Mouse (Mus musculus) thymus, adult 2 months (tissue): Measurements from ENCODE around the gene Myo5a. TPM values are rescaled to one million over a fixed set of nuclear protein-coding genes. Genes with fewer than 3 reads are reported as not detected.

Experiments
- DNase-seq: peaks from one replicate; pipeline ENCODE4 v3.0.0; 2021
- H3K27ac ChIP-seq: fragments of 200-500 bp; 2 replicates; pipeline ENCODE4 v1.5.1; 2012; ENCODE audit warnings: low read length, control low read depth; ENCODE audit not compliant: control insufficient read depth, insufficient read depth
- H3K27me3 ChIP-seq: fragments of 200-500 bp; 2 replicates; pipeline ENCODE4 v1.6.1; 2012; ENCODE audit warnings: mild to moderate bottlenecking, low read length, moderate library complexity, mixed read lengths; ENCODE audit not compliant: control insufficient read depth, insufficient read depth
- H3K36me3 ChIP-seq: fragments of 200-500 bp; 2 replicates; pipeline ENCODE4 v1.6.1; 2012; ENCODE audit warnings: mild to moderate bottlenecking, low read length, moderate library complexity; ENCODE audit not compliant: control insufficient read depth, insufficient read depth
- H3K4me1 ChIP-seq: fragments of 200-500 bp; replicated peaks from 2 replicates; pipeline ENCODE4 v1.6.1; 2012; ENCODE audit warnings: low read length; ENCODE audit not compliant: control insufficient read depth, insufficient read depth
- H3K4me3 ChIP-seq: fragments of 200-500 bp; 2 replicates; pipeline ENCODE4 v1.5.1; 2012; ENCODE audit warnings: mild to moderate bottlenecking, low read length, control low read depth, moderate library complexity; ENCODE audit not compliant: control insufficient read depth, insufficient read depth
- CTCF ChIP-seq: fragments of 200-500 bp; IDR thresholded peaks from 2 replicates; pipeline ENCODE4 v1.5.1; 2012; ENCODE audit warnings: mild to moderate bottlenecking, control low read depth, low read length, moderate library complexity, borderline replicate concordance; ENCODE audit not compliant: control insufficient read depth, poor library complexity, insufficient read depth; ENCODE audit errors: extremely low read depth
- POLR2A ChIP-seq: fragments of 200-500 bp; IDR thresholded peaks from 2 replicates; pipeline ENCODE4 v1.6.1; 2012; ENCODE audit warnings: mild to moderate bottlenecking, low read length, control low read depth, moderate library complexity; ENCODE audit not compliant: control insufficient read depth, poor library complexity, insufficient read depth; ENCODE audit errors: extremely low read depth
- WGBS: fragments of 180-500 bp; shearing (Covaris S2); methylation state at CpG from one replicate; pipeline ENCODE4 v1.1.7; 2018; 5-methylcytosine and 5-hydroxymethylcytosine counted together
- polyA plus RNA-seq: library from polyadenylated mRNA; depleted of rRNA; stranded (reverse); fragments of >200 nt; gene quantifications from 2 replicates; pipeline ENCODE4 v1.2.3, GENCODE M21; 2012

Myo5a gene
- polyA plus RNA-seq, 1 experiment, result 8.3 TPM

GRCm38 (mm10) chr9:75124201-75124721, 53.4 kb downstream of the Myo5a start:
- Histone ChIP-seq H3K27me3 (no peaks in the 10 kb centered on the region), H3K36me3 (no peaks in the 10 kb centered on the region), H3K4me3 (no peak overlapping the region), H3K27ac (no peak overlapping the region), H3K4me1 (no peaks in the 10 kb centered on the region)
- DNase-seq, result no peak
- TF ChIP-seq POLR2A (no peak), CTCF (no peak)
- 82% methylated on average over 6 of the region's 6 CpGs for WGBS

GRCm38 (mm10) chr9:75130553-75130952, 59.7 kb downstream of the Myo5a start:
- H3K36me3 ChIP-seq, result no peaks in the 10 kb centered on the region
- TF ChIP-seq CTCF (no peak), POLR2A (no peak)
- no peaks in the 10 kb centered on the region for H3K4me1 ChIP-seq
- DNase-seq, result no peak
- H3K4me3 ChIP-seq, result no peak overlapping the region
- no peak overlapping the region for H3K27ac ChIP-seq
- WGBS, result 86% methylated on average over 2 of the region's 2 CpGs
- no peaks in the 10 kb centered on the region for H3K27me3 ChIP-seq

DNA sequence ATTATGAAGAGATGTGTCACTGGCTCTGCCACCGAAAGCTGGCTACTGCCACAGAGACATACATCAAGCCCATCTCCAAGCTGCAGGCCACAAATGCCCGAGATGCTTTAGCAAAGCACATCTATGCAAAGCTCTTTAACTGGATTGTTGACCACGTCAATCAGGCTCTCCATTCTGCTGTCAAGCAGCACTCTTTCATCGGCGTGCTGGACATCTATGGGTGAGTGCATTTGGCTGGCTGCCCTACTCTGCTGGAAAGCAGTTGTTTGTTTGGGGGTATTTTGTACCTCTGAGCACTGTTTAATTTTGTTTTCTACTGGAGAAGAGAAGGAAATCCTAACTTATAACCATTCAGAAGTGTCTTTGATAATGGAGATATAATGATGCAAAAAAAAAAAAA, 76.1 kb downstream of the Myo5a start:
- TF ChIP-seq CTCF (no peak), POLR2A (no peak)
- WGBS, result 89% methylated on average over 5 of the region's 5 CpGs
- Histone ChIP-seq H3K4me3 (no peak overlapping the region), H3K27me3 (no peaks in the 10 kb centered on the region), H3K36me3 (peaks cover 4% of the 10 kb centered on the region; the same call in 1 of the 2 replicates), H3K27ac (no peak overlapping the region), H3K4me1 (no peaks in the 10 kb centered on the region)
- no peak for DNase-seq

GRCm38 (mm10) chr9:75160525-75160924, 89.7 kb downstream of the Myo5a start:
- TF ChIP-seq CTCF, result no peak
- TF ChIP-seq POLR2A, result no peak
- no peak overlapping the region for H3K4me3 ChIP-seq

DNA sequence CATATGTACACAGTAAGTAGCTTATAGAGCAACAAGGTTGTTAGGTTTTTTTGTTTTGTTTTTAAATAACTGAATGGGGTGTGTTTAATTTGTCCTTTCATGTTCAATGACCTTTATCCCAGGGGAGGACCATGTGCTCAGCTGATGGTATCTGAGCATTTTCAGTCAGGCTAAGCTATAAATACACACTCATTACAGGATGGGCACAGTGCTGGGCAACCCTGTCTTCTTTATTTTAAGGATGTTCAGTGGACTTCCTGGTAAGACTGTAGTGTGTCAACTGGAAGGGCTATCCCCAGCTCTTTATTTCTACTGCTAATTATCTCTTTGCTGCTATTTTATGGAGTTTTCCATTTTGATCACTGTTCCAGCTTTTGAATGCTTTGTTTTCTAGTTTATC, 92.8 kb downstream of the Myo5a start:
- Histone ChIP-seq H3K36me3 (no peaks in the 10 kb centered on the region), H3K4me3 (no peak overlapping the region), H3K27ac (no peak overlapping the region), H3K4me1 (no peaks in the 10 kb centered on the region), H3K27me3 (no peaks in the 10 kb centered on the region)
- no peak for DNase-seq
- TF ChIP-seq POLR2A (no peak), CTCF (no peak)

More at GRCm38 (mm10) chr9:75160525-75160924, 89.7 kb downstream of the Myo5a start:
- peaks cover 3% of the 10 kb centered on the region; the same call in 1 of the 2 replicates for H3K4me1 ChIP-seq
- WGBS, result 76% methylated on average over 6 of the region's 6 CpGs
- H3K27ac ChIP-seq, result no peak overlapping the region
- H3K36me3 ChIP-seq, result no peaks in the 10 kb centered on the region
- DNase-seq, result no peak
- no peaks in the 10 kb centered on the region for H3K27me3 ChIP-seq

DNA sequence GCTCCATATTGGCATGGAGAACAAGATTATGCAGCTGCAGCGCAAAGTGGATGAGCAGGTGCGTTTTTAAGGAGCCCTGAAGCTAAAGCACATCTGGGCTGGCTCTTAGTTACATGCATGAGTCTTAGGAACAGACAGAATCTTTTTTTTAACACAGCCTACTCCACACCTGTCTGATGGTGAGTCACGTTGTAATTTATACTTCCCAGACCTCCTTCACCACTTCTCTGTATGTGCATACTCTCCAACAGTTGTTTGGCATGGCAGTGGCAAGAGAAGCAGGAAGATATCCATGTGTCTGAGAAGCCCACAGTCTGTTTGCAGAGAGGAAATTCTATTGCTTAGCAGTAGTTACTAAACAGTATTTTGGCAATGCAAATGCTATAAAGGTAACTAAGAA, 100.9 kb downstream of the Myo5a start:
- H3K36me3 ChIP-seq, result no peaks in the 10 kb centered on the region
- 95% methylated on average over 3 of the region's 3 CpGs for WGBS

More for the DNA sequence above, 100.9 kb downstream of the Myo5a start:
- no peak for DNase-seq
- Histone ChIP-seq H3K4me3 (no peak overlapping the region), H3K27me3 (no peaks in the 10 kb centered on the region), H3K4me1 (no peaks in the 10 kb centered on the region), H3K27ac (no peak overlapping the region)
- TF ChIP-seq POLR2A (no peak), CTCF (no peak)
